Mouse (Mus musculus): Measurements from ENCODE around the gene Gbp7. TPM values are rescaled to one million over a fixed set of nuclear protein-coding genes. Genes with fewer than 3 reads are reported as not detected.

The Gbp7 gene
- polyA plus RNA-seq, 2 experiments = 0.80 to 2.7 TPM

DNA sequence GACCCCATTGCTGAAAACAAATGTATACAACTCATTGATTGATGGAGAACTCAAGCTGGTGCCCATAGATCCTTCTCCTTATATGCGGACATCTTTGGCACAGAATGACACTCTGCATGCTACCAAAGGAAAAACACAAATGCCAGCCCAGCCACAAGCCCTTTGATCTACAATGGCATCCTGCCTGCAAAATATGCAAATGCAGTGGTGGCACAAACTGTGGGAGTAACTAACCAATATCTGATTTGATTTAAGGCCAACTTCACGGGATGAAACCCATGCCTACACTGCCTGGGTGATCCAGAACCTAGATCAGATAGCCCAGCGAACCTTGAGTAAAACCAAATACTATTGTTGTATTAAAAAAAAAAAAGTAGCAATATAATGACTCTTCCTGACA lies 16.5 kb downstream of the Gbp7 start:
- TF ChIP-seq EP300 (IDR thresholded peaks at IDR 0.05; ENCODE audit: low read depth) = no peak
- TF ChIP-seq CTCF (IDR thresholded peaks at IDR 0.05; ENCODE audit: low read depth) = no peak
- WGBS (ENCODE audit: insufficient replicate concordance) = 62% methylated on average over 3 of the region's 3 CpGs
- Histone ChIP-seq H3K27ac (no peak overlapping the region), H3K9ac (replicated peaks) (no peak overlapping the region), H3K4me2 (ENCODE audit: low read depth) (no peak overlapping the region), H3K4me3 (ENCODE audit: insufficient read depth in 1 of 2, low read depth in 2 of 2, low read length in 2 of 2) (no peak overlapping the region), H3K36me3 (replicated peaks; ENCODE audit: control insufficient read depth, insufficient read depth, low read depth) (no peaks in the 10 kb centered on the region), H3K9me3 (ENCODE audit: control insufficient read depth, low read length) (no peaks in the 10 kb centered on the region), H3K4me1 (replicated peaks; ENCODE audit: control insufficient read depth in 2 of 2, insufficient read depth in 2 of 2, low read length in 1 of 2) (no peaks in the 10 kb centered on the region), H3K27me3 (ENCODE audit: control insufficient read depth, insufficient read depth, low read length) (no peaks in the 10 kb centered on the region)
- DNase-seq (ENCODE audit: low read depth in 3 of 3, low spot score in 3 of 3) (no peak), ATAC-seq (ENCODE audit: insufficient read depth) (no peak)

DNA sequence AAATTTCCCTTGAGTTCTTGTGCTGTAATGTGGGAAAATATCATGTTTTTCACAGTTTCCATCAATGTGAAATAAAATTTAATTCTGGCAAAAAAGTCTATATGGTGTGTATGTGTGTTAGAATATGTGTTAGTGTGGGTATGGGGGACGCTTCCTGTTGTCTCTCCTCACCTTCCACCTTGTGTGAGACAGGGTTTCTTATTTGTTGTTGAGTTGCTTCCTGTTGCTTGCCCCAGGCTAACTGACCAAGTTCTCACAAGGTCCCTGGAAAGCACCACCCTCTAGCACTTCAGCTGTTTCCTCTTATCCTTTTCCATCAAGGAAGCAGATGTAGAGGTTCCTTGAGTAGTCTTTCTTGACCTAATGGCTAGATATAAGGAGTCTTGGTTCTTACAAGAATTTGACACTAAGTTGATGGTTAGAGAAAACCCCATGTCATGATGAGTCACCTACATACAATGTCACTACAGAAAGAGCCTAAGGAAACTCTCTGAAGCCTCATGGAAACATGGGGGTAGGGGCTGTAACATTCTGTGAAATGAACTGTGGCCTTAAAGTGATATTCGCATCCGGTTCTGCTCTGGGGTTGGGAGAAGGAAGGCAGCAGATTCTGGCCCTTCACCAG lies 20.0 kb downstream of the Gbp7 start:
- no peak overlapping the region for H3K4me2 ChIP-seq (ENCODE audit: low read depth)
- 61% methylated on average over 3 of the region's 3 CpGs for WGBS (ENCODE audit: insufficient replicate concordance)
- ATAC-seq (ENCODE audit: insufficient read depth) = no peak

DNA sequence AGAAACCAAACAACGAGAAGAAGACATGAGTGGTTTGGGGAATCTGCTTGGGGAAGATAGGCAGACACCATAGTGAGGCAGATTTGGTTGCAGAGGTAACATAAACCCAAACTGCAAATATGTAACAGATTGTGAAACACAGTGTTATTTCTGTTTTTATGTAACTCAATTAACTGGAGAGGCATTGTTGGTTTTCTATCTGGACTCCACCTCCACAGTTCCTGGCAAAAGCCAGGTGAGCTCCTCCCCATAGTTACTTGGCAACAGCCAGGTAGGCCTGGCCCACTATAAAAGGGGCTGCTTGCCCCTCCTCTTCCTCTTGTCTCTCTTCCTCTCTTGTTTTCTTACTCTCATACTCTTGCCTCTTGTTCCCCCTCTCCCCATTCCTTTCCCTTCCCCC lies 24.5 kb downstream of the Gbp7 start:
- H3K9ac ChIP-seq (replicated peaks) = no peak overlapping the region
- H3K4me1 ChIP-seq (replicated peaks; ENCODE audit: control insufficient read depth in 2 of 2, insufficient read depth in 2 of 2, low read length in 1 of 2) = no peaks in the 10 kb centered on the region
- H3K4me2 ChIP-seq (ENCODE audit: low read depth) = no peak overlapping the region
- H3K36me3 ChIP-seq (replicated peaks; ENCODE audit: control insufficient read depth, insufficient read depth, low read depth) = no peaks in the 10 kb centered on the region
- TF ChIP-seq CTCF (IDR thresholded peaks at IDR 0.05; ENCODE audit: low read depth) (no peak), EP300 (IDR thresholded peaks at IDR 0.05; ENCODE audit: low read depth) (no peak)
- DNase-seq (ENCODE audit: low read depth in 3 of 3, low spot score in 3 of 3) = no peak
- H3K4me3 ChIP-seq (ENCODE audit: insufficient read depth in 1 of 2, low read depth in 2 of 2, low read length in 2 of 2) = no peak overlapping the region
- no peaks in the 10 kb centered on the region for H3K9me3 ChIP-seq (ENCODE audit: control insufficient read depth, low read length)
- no peak for ATAC-seq (ENCODE audit: insufficient read depth)
- 50% methylated on average over 1 of the region's 1 CpGs for WGBS (ENCODE audit: insufficient replicate concordance)
- no peak overlapping the region for H3K27ac ChIP-seq
- no peaks in the 10 kb centered on the region for H3K27me3 ChIP-seq (ENCODE audit: control insufficient read depth, insufficient read depth, low read length)

More for the DNA sequence above, 20.0 kb downstream of the Gbp7 start:
- Histone ChIP-seq H3K9me3 (ENCODE audit: control insufficient read depth, low read length) (no peaks in the 10 kb centered on the region), H3K27me3 (ENCODE audit: control insufficient read depth, insufficient read depth, low read length) (no peaks in the 10 kb centered on the region), H3K36me3 (replicated peaks; ENCODE audit: control insufficient read depth, insufficient read depth, low read depth) (no peaks in the 10 kb centered on the region), H3K4me1 (replicated peaks; ENCODE audit: control insufficient read depth in 2 of 2, insufficient read depth in 2 of 2, low read length in 1 of 2) (no peaks in the 10 kb centered on the region), H3K9ac (replicated peaks) (no peak overlapping the region), H3K27ac (no peak overlapping the region), H3K4me3 (ENCODE audit: insufficient read depth in 1 of 2, low read depth in 2 of 2, low read length in 2 of 2) (no peak overlapping the region)
- no peak for DNase-seq (ENCODE audit: low read depth in 3 of 3, low spot score in 3 of 3)
- no peak for TF ChIP-seq CTCF (IDR thresholded peaks at IDR 0.05; ENCODE audit: low read depth)
- no peak for TF ChIP-seq EP300 (IDR thresholded peaks at IDR 0.05; ENCODE audit: low read depth)

DNA sequence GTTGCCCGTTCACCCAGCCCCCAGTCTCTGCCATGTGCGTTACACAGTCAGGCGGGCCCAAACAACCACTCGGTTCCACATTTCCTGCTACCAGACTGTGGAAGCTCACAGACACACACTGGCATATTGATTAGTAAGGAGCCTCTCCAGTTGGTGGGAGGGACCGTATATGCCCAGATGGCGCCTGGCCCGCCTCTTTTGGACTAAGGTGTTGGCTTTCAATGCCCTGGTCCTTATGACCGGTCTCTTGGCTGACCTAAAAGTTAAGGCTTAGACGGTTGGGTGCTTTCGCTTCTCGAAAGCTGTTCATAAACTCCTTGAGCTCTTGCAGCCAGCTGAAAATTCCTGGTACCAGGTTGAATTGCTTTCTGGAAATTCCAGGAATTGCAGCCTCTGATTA lies 25.5 kb downstream of the Gbp7 start:
- Histone ChIP-seq H3K4me3 (ENCODE audit: insufficient read depth in 1 of 2, low read depth in 2 of 2, low read length in 2 of 2) (no peak overlapping the region), H3K9ac (replicated peaks) (no peak overlapping the region), H3K4me2 (ENCODE audit: low read depth) (no peak overlapping the region), H3K4me1 (replicated peaks; ENCODE audit: control insufficient read depth in 2 of 2, insufficient read depth in 2 of 2, low read length in 1 of 2) (peaks cover 0 to 3% of the 10 kb centered on the region in 2 experiments; a peak in 1 of 4 replicates), H3K27me3 (ENCODE audit: control insufficient read depth, insufficient read depth, low read length) (no peaks in the 10 kb centered on the region), H3K9me3 (ENCODE audit: control insufficient read depth, low read length) (no peaks in the 10 kb centered on the region), H3K27ac (no peak overlapping the region), H3K36me3 (replicated peaks; ENCODE audit: control insufficient read depth, insufficient read depth, low read depth) (no peaks in the 10 kb centered on the region)
- WGBS (ENCODE audit: insufficient replicate concordance) = 75% methylated on average over 11 of the region's 11 CpGs
- DNase-seq (ENCODE audit: low read depth in 3 of 3, low spot score in 3 of 3) (no peak), ATAC-seq (ENCODE audit: insufficient read depth) (no peak)
- TF ChIP-seq EP300 (IDR thresholded peaks at IDR 0.05; ENCODE audit: low read depth) (no peak), CTCF (IDR thresholded peaks at IDR 0.05; ENCODE audit: low read depth) (no peak)

DNA sequence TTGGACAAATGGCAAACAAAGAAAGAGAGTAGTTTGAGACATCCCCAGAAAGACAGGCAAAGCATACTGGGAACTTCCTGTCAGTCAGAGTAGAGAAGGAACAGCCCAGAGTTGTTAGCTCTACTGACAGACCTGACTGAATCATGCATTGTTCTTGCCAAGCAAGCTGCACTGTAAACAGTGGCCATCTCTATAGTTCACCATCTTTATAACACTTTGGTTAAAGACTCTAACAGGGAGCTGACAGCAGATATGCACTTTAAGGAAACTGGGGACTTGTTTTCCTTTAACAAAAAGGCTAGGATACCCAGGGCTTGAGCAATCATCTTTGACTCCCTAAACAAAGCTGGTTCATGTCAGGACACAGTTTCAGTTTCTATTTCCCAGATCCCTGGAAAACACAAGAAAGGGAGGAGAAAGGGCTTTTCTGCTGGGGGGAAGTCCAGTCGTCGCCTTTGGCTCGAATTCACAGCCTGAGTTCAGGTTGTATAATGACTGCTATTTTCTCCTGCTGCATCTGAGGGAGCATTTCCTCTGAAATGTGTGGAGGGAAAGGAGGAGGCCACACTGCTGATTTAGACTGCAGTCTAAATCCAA lies 29.6 kb downstream of the Gbp7 start, which contains the start of gene Gbp3:
TSS of gene Gbp3 (plus strand) at position 395 of the 597 bp plus-strand sequence.
- Histone ChIP-seq H3K9me3 (ENCODE audit: control insufficient read depth, low read length) (no peaks in the 10 kb centered on the region), H3K4me2 (ENCODE audit: low read depth) (peak within 1 kb of the TSS; percentile 60), H3K4me1 (replicated peaks; ENCODE audit: control insufficient read depth in 2 of 2, insufficient read depth in 2 of 2, low read length in 1 of 2) (peaks cover 0 to 3% of the 10 kb centered on the region in 2 experiments; a peak in 1 of 4 replicates), H3K9ac (replicated peaks) (peak within 1 kb of the TSS; percentile 27; the same call in 1 of the 2 replicates), H3K4me3 (ENCODE audit: insufficient read depth in 1 of 2, low read depth in 2 of 2, low read length in 2 of 2) (peak within 1 kb of the TSS; percentile 44 to 69), H3K36me3 (replicated peaks; ENCODE audit: control insufficient read depth, insufficient read depth, low read depth) (no peaks in the 10 kb centered on the region), H3K27me3 (ENCODE audit: control insufficient read depth, insufficient read depth, low read length) (no peaks in the 10 kb centered on the region), H3K27ac (no peak within 1 kb of the TSS)
- WGBS (ENCODE audit: insufficient replicate concordance) = 14% methylated on average over 3 of the region's 3 CpGs
- DNase-seq (ENCODE audit: low read depth in 3 of 3, low spot score in 3 of 3) (no peak), ATAC-seq (ENCODE audit: insufficient read depth) (no peak)
- no peak for TF ChIP-seq CTCF (IDR thresholded peaks at IDR 0.05; ENCODE audit: low read depth)
- TF ChIP-seq EP300 (IDR thresholded peaks at IDR 0.05; ENCODE audit: low read depth) = no peak
